Mouse (Mus musculus) layer of hippocampus, adult 9-10 months (tissue): ENCODE data around the gene Scgb2a2.
A peak's percentile ranks its signal among the peaks of the same experiment; 100 is the strongest.
"Not testable (repeated sequence)": the region's sequence is repeated elsewhere in the genome, so short reads cannot be mapped to it uniquely, and the experiment has no call there.

Experiments
- DNase-seq: peaks from one replicate; pipeline ENCODE4 v3.0.0; 2022; ENCODE audit warnings: low spot score

The Scgb2a2 gene

GRCm38 (mm10) chr19:9847262-9847661 is at the start of gene Scgb2a2:
TSS of gene Scgb2a2 (plus strand) at chr19:9847562.
- DNase-seq: no peak

- peak; percentile 25 for DNase-seq
These were observed 10.6 kb upstream of the Scgb2a2 start for GRCm38 (mm10) chr19:9836581-9837340.

GRCm38 (mm10) chr19:9837341-9837715 is 10.0 kb upstream of the Scgb2a2 start:
- no peak for DNase-seq

- not testable (repeated sequence) for DNase-seq
These were observed 2.2 kb downstream of the Scgb2a2 start for GRCm38 (mm10) chr19:9849368-9850075.

GRCm38 (mm10) chr19:9860821-9861220 is 13.5 kb downstream of the Scgb2a2 start:
- not testable (repeated sequence) for DNase-seq

- DNase-seq: no peak
These were observed 17.5 kb downstream of the Scgb2a2 start for GRCm38 (mm10) chr19:9864856-9865255.

GRCm38 (mm10) chr19:9865466-9865865 is 18.1 kb downstream of the Scgb2a2 start:
- DNase-seq: no peak

GRCm38 (mm10) chr19:9878186-9878835 is 30.9 kb downstream of the Scgb2a2 start:
- no peak for DNase-seq

GRCm38 (mm10) chr19:9886348-9886747 is 39.0 kb downstream of the Scgb2a2 start:
- no peak for DNase-seq

- DNase-seq: no peak
These were observed 39.4 kb downstream of the Scgb2a2 start for GRCm38 (mm10) chr19:9886771-9887170.

- DNase-seq: no peak
These were observed 48.7 kb downstream of the Scgb2a2 start for GRCm38 (mm10) chr19:9896067-9896466.

GRCm38 (mm10) chr19:9898339-9899066 is 51.1 kb downstream of the Scgb2a2 start:
- DNase-seq: no peak

GRCm38 (mm10) chr19:9899072-9899779 is 51.9 kb downstream of the Scgb2a2 start, which contains the start of gene Incenp:
TSS of gene Incenp (minus strand) at chr19:9899551.
- DNase-seq: peak; percentile 95

GRCm38 (mm10) chr19:9899780-9900146 is 52.4 kb downstream of the Scgb2a2 start:
- DNase-seq: no peak

GRCm38 (mm10) chr19:9900696-9901095 is 53.3 kb downstream of the Scgb2a2 start:
- not testable (repeated sequence) for DNase-seq
